Mouse (Mus musculus) retina, adult 2 months (tissue): Measurements from ENCODE around the gene Fat3.

Experiments
- DNase-seq: peaks from one replicate; pipeline ENCODE4 v3.0.0-alpha.2; 2012; ENCODE audit warnings: low read depth, low spot score

Gene Fat3

GRCm38 (mm10) chr9:16147735-16148134, 353.4 kb downstream of the Fat3 start:
- no peak for DNase-seq

GRCm38 (mm10) chr9:16144684-16145083, 356.4 kb downstream of the Fat3 start:
- DNase-seq: no peak

GRCm38 (mm10) chr9:16139300-16139699, 361.8 kb downstream of the Fat3 start:
- DNase-seq: no peak

GRCm38 (mm10) chr9:16133098-16133497, 368.0 kb downstream of the Fat3 start:
- no peak for DNase-seq

- DNase-seq: no peak
Measured at GRCm38 (mm10) chr9:16132594-16132993, 368.5 kb downstream of the Fat3 start.

GRCm38 (mm10) chr9:16121756-16122155, 379.3 kb downstream of the Fat3 start:
- DNase-seq: no peak

- DNase-seq: peak; percentile 15
Measured at GRCm38 (mm10) chr9:16114821-16115485, 386.1 kb downstream of the Fat3 start.

GRCm38 (mm10) chr9:16113936-16114642, 387.0 kb downstream of the Fat3 start:
- no peak for DNase-seq

- no peak for DNase-seq
Measured at GRCm38 (mm10) chr9:16107900-16108299, 393.2 kb downstream of the Fat3 start.

- DNase-seq: no peak
Measured at GRCm38 (mm10) chr9:16107386-16107785, 393.7 kb downstream of the Fat3 start.

- DNase-seq: no peak
Measured at GRCm38 (mm10) chr9:16098553-16098952, 402.5 kb downstream of the Fat3 start.

GRCm38 (mm10) chr9:16093047-16093668, 407.9 kb downstream of the Fat3 start:
- DNase-seq: no peak

GRCm38 (mm10) chr9:16092051-16092967, 408.8 kb downstream of the Fat3 start:
- no peak for DNase-seq

- no peak for DNase-seq
Measured at GRCm38 (mm10) chr9:16079292-16079691, 421.8 kb downstream of the Fat3 start.

- no peak for DNase-seq
Measured at GRCm38 (mm10) chr9:16074664-16075063, 426.4 kb downstream of the Fat3 start.

GRCm38 (mm10) chr9:16074116-16074515, 427.0 kb downstream of the Fat3 start:
- DNase-seq: no peak

GRCm38 (mm10) chr9:16063447-16063846, 437.6 kb downstream of the Fat3 start:
- no peak for DNase-seq

- DNase-seq: no peak
Measured at GRCm38 (mm10) chr9:16062472-16062871, 438.6 kb downstream of the Fat3 start.

GRCm38 (mm10) chr9:16046686-16047085, 454.4 kb downstream of the Fat3 start:
- no peak for DNase-seq

GRCm38 (mm10) chr9:16037375-16037774, 463.7 kb downstream of the Fat3 start:
- no peak for DNase-seq

GRCm38 (mm10) chr9:16036346-16036745, 464.7 kb downstream of the Fat3 start:
- DNase-seq: no peak
